Mouse (Mus musculus): ENCODE measurements around the gene Hipk1.

The Hipk1 gene

DNA sequence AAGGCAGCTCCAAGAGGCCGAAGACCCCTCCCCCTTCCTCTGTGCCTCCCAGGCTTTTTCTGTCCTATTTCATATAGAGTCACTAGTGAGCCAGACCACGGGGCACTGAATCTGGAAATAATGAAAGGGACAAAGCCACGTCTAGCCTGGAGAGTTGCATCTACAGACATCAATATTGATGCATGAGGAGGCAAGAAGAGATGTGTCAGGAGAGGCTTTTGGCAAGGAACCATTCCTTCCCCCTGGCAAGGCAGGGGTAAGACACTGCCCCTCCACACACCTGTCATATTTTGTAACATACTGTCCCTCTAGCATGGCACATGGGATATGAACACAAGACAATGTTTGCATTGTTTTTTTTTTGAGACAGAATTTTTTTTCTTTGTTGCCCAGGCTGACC, 64.7 kb downstream of the Hipk1 start:
- Histone ChIP-seq H3K36me3 (ENCODE audit: insufficient read depth, low read length) (no peaks in the 10 kb centered on the region), H3K4me1 (replicated peaks; ENCODE audit: low read depth, low read length) (no peaks in the 10 kb centered on the region), H3K9me3 (ENCODE audit: low read length) (no peaks in the 10 kb centered on the region), H3K27me3 (ENCODE audit: insufficient read depth, low read length) (no peaks in the 10 kb centered on the region), H3K4me3 (replicated peaks; ENCODE audit: low read length) (no peak overlapping the region)
- TF ChIP-seq CTCF (conservative IDR thresholded peaks at IDR 0.05; ENCODE audit: low read length) (no peak), POU5F1 (IDR thresholded peaks at IDR 0.05; ENCODE audit: borderline replicate concordance, low read length) (no peak)

DNA sequence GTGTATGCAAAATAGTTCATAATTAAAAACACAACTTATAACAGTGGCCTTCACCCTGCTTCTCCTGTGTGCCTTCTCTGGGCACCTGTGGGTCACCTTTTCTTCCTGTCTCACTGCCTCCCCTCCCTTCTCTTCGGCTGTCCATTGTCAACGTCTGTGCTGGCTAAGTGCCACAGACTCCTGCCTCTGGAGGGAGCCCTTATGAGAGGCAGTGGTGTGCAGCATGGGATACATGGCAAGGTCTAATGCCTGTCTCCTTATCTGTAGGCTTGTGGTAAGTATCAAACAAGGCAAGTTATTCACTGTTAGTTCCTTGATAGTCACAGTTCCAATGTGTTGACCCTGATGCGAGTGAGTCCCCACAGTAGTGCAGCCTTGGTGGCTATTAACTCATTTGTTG, 67.2 kb downstream of the Hipk1 start:
- TF ChIP-seq NANOG (IDR thresholded peaks at IDR 0.05; ENCODE audit: borderline replicate concordance, low read length) (no peak), CTCF (conservative IDR thresholded peaks at IDR 0.05; ENCODE audit: low read length) (no peak), POU5F1 (IDR thresholded peaks at IDR 0.05; ENCODE audit: borderline replicate concordance, low read length) (no peak)
- no peaks in the 10 kb centered on the region for H3K4me1 ChIP-seq (replicated peaks; ENCODE audit: low read depth, low read length)
- H3K27me3 ChIP-seq (ENCODE audit: insufficient read depth, low read length): no peaks in the 10 kb centered on the region
- no peaks in the 10 kb centered on the region for H3K36me3 ChIP-seq (ENCODE audit: insufficient read depth, low read length)
- no peak overlapping the region for H3K4me3 ChIP-seq (replicated peaks; ENCODE audit: low read length)
- no peaks in the 10 kb centered on the region for H3K9me3 ChIP-seq (ENCODE audit: low read length)

DNA sequence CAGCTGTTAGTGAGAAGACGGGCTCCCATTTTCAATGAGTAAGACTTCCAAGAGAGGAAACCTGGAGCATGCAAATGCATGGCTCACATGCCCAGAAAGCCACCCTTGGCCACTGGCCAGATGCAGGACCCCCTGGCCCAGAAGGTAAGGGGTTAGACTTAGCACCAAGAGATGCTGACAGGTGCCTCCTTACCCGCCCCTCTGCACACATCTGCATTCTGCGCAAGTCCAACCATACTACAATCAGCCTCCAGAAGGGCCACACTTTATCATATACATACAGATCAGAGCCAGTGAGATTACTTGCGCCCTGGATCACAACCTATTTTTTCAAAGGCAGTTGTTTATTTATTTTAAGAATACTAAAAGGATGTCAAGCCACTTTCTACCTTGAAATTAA, 72.6 kb downstream of the Hipk1 start:
- H3K27me3 ChIP-seq (ENCODE audit: insufficient read depth, low read length): peaks cover 4% of the 10 kb centered on the region
- H3K4me3 ChIP-seq (replicated peaks; ENCODE audit: low read length): no peak overlapping the region
- TF ChIP-seq NANOG (IDR thresholded peaks at IDR 0.05; ENCODE audit: borderline replicate concordance, low read length): no peak
- TF ChIP-seq CTCF (conservative IDR thresholded peaks at IDR 0.05; ENCODE audit: low read length): no peak
- TF ChIP-seq POU5F1 (IDR thresholded peaks at IDR 0.05; ENCODE audit: borderline replicate concordance, low read length): no peak
- peaks cover 15% of the 10 kb centered on the region; the same call in 1 of the 2 replicates for H3K4me1 ChIP-seq (replicated peaks; ENCODE audit: low read depth, low read length)
- no peaks in the 10 kb centered on the region for H3K9me3 ChIP-seq (ENCODE audit: low read length)
- no peaks in the 10 kb centered on the region for H3K36me3 ChIP-seq (ENCODE audit: insufficient read depth, low read length)

DNA sequence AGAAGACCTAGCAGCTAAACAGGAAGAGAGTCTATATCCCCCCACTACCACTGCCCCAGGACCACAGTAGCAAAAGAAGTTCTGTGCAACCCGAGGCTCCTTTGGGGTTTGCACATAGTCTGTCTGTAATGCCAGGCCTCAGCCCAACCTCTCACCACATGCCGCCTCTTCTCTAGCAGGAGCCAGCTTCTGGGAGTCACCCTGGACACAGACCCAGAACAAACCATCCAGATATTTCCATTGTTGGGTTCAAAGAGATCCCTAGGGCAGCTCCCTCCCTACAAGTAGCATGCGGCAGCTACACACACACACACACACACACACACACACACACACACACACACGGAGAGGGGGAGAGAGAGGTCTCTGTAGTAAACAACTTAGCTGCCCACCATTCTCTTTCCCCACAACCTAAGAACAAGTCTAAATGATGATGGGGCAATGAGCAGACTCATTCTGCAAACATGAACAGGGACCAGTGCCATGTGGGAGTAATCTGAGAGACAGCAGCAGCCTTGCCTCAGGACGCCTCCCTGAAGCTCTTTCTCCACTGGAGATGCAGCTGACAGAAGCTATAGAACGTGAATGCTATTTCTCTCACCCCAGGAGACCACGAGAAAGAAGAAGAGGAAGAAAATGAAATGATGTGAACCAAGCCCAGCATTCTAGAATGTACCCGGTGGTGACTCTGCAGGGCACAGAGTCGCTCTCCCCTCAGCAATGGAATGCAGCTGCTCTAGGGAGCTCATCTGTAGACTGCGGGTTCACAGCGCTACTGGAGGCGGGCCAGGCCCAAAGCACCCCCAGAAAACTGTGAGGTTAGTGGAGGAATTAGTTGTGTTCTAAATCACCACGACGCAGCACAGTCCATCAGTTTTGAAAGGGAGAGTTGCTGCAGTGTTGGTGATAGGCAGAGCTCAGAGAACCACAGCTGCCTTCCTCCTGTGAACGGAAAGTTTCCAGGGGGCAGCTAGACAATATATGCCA, 74.3 kb downstream of the Hipk1 start:
- H3K36me3 ChIP-seq (ENCODE audit: insufficient read depth, low read length): no peaks in the 10 kb centered on the region
- no peaks in the 10 kb centered on the region for H3K9me3 ChIP-seq (ENCODE audit: low read length)
- peaks cover 4% of the 10 kb centered on the region for H3K27me3 ChIP-seq (ENCODE audit: insufficient read depth, low read length)
- TF ChIP-seq CTCF (conservative IDR thresholded peaks at IDR 0.05; ENCODE audit: low read length) (no peak), POU5F1 (IDR thresholded peaks at IDR 0.05; ENCODE audit: borderline replicate concordance, low read length) (no peak), NANOG (IDR thresholded peaks at IDR 0.05; ENCODE audit: borderline replicate concordance, low read length) (no peak)
- H3K4me3 ChIP-seq (replicated peaks; ENCODE audit: low read length): no peak overlapping the region
- peaks cover 15% of the 10 kb centered on the region; the same call in 1 of the 2 replicates for H3K4me1 ChIP-seq (replicated peaks; ENCODE audit: low read depth, low read length)

DNA sequence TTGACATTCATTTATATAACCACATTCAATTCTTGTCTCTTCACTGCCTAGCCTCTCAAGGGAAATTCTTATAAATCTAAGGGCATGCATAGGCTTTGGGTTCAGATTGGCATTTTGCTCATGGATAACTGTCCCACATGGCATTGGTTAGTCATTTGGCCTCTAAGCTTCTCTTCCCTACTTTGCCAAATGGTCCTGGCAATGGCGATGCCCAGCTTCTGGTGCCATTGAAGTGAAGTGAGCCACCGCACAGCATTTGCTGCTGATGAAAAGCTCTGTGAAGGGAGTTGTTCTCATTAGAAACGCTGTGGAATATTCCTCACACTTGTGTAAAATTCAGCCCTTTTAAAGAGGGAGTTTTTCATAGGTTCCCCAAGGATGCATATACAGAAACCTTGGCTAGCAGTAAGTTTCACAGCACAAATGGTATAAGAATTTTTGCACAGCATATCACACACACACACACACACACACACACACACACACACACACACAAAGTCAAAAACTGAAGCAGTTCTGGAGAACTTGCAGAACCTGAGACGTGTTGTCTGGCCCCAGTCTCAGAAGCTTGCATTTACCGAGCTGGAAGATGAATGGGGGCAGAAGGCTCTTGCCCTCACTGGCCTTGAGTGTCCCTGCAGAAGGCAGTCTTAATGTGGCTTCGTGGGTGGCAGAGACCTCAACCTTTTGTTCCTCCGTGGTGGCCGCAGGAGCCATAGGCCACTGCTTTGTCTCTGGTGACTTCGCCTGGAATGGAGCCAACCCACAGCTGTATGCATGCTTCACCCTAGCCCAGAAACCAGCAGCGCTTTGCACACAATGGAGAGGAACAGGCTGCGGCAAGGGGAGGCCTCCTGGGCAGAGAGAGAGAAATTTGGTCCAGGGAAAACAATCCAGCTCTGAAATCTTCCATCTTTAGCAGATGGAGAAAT, 75.3 kb downstream of the Hipk1 start:
- TF ChIP-seq POU5F1 (IDR thresholded peaks at IDR 0.05; ENCODE audit: borderline replicate concordance, low read length) (no peak), NANOG (IDR thresholded peaks at IDR 0.05; ENCODE audit: borderline replicate concordance, low read length) (no peak), CTCF (conservative IDR thresholded peaks at IDR 0.05; ENCODE audit: low read length) (no peak)
- Histone ChIP-seq H3K36me3 (ENCODE audit: insufficient read depth, low read length) (no peaks in the 10 kb centered on the region), H3K9me3 (ENCODE audit: low read length) (no peaks in the 10 kb centered on the region), H3K4me1 (replicated peaks; ENCODE audit: low read depth, low read length) (peaks cover 15% of the 10 kb centered on the region; the same call in 1 of the 2 replicates), H3K27me3 (ENCODE audit: insufficient read depth, low read length) (peaks cover 4% of the 10 kb centered on the region), H3K4me3 (replicated peaks; ENCODE audit: low read length) (no peak overlapping the region)

DNA sequence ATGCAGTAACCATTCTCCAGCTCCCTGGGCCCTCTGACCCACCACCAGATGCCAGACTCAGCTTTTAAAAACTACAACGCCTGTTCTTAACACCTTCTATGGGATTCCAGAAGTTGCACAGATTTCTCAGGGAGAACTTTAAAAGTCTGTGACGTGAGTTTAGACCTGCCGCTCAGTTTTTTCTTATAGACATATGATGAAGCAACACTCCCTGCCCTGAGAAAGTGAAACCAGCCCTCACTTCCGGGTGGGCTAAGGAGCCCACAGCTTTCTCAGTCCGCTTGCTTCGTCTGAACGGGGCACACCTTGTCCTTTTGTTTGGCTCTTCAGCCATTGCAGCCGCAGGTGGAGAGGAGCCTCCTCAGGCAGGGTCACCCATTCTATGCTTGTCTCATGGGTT, 76.4 kb downstream of the Hipk1 start:
- Histone ChIP-seq H3K36me3 (ENCODE audit: insufficient read depth, low read length) (no peaks in the 10 kb centered on the region), H3K4me3 (replicated peaks; ENCODE audit: low read length) (no peak overlapping the region), H3K27me3 (ENCODE audit: insufficient read depth, low read length) (peaks cover 4% of the 10 kb centered on the region), H3K4me1 (replicated peaks; ENCODE audit: low read depth, low read length) (peaks cover 19% of the 10 kb centered on the region), H3K9me3 (ENCODE audit: low read length) (no peaks in the 10 kb centered on the region)
- TF ChIP-seq NANOG (IDR thresholded peaks at IDR 0.05; ENCODE audit: borderline replicate concordance, low read length): no peak
- TF ChIP-seq CTCF (conservative IDR thresholded peaks at IDR 0.05; ENCODE audit: low read length): no peak
- TF ChIP-seq POU5F1 (IDR thresholded peaks at IDR 0.05; ENCODE audit: borderline replicate concordance, low read length): no peak

DNA sequence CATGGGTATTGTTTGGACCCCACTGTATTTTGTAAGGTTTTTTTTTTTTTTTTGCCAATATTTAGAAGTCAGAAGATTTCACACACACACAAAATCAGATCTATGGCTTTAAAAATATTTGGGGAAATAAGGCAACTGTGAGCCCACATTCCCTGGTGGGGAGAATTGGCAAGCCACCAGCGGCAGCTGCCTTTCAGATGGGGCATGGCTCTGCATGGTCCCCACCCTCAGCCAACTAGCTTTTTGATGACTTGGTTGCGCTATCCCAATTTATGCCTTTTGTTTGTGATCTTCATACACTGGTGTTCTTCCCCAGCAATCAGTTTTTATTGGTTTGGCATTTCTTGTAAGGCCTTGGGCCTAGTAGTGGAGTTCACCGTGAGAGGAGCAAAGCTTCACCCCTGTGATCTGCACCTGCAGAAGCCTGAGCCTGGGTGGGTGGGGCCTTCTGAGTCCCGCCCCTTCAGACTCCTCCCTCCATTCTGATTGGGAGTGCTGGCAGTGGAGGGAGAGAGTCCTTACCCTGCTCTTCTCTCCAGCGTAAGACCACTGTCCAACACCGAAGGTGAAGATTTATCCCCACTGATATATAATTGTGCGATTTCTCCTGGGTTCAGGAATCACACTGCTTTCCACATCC, 77.0 kb downstream of the Hipk1 start:
- Histone ChIP-seq H3K27me3 (ENCODE audit: insufficient read depth, low read length) (peaks cover 4% of the 10 kb centered on the region), H3K9me3 (ENCODE audit: low read length) (no peaks in the 10 kb centered on the region), H3K36me3 (ENCODE audit: insufficient read depth, low read length) (no peaks in the 10 kb centered on the region), H3K4me3 (replicated peaks; ENCODE audit: low read length) (no peak overlapping the region), H3K4me1 (replicated peaks; ENCODE audit: low read depth, low read length) (peaks cover 19% of the 10 kb centered on the region)
- TF ChIP-seq NANOG (IDR thresholded peaks at IDR 0.05; ENCODE audit: borderline replicate concordance, low read length) (no peak), POU5F1 (IDR thresholded peaks at IDR 0.05; ENCODE audit: borderline replicate concordance, low read length) (no peak), CTCF (conservative IDR thresholded peaks at IDR 0.05; ENCODE audit: low read length) (no peak)

DNA sequence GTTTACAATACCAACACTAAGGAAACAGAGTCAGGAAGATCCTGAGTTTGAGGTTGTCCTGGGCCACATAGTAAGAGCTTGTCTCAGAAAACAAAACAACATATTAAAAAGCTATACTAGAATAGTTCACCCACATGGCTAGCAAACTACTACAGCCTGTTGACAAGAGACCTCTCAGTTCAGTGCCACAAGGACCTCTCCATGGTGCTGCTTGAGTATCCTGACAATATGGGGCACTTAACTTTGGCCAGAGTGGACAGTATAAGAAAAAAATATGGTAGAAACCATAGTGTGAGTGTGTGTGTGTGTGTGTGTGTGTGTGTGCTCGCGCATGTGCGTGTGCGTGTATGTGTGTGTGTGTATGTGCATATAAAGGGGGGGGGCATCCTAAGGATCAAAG, 79.2 kb downstream of the Hipk1 start:
- TF ChIP-seq CTCF (conservative IDR thresholded peaks at IDR 0.05; ENCODE audit: low read length): no peak
- no peak for TF ChIP-seq NANOG (IDR thresholded peaks at IDR 0.05; ENCODE audit: borderline replicate concordance, low read length)
- no peak for TF ChIP-seq POU5F1 (IDR thresholded peaks at IDR 0.05; ENCODE audit: borderline replicate concordance, low read length)
- H3K4me1 ChIP-seq (replicated peaks; ENCODE audit: low read depth, low read length): peaks cover 16% of the 10 kb centered on the region
- no peak overlapping the region for H3K4me3 ChIP-seq (replicated peaks; ENCODE audit: low read length)
- H3K27me3 ChIP-seq (ENCODE audit: insufficient read depth, low read length): peaks cover 8% of the 10 kb centered on the region
- no peaks in the 10 kb centered on the region for H3K36me3 ChIP-seq (ENCODE audit: insufficient read depth, low read length)
- no peaks in the 10 kb centered on the region for H3K9me3 ChIP-seq (ENCODE audit: low read length)
